Mouse (Mus musculus) MN1 (cell line): ENCODE measurements around the gene Cpeb2.

Experiments used
- DNase-seq: peaks from one replicate; pipeline ENCODE4 v3.0.0-alpha.2; 2016; ENCODE audit warnings: low spot score

Gene Cpeb2

DNA sequence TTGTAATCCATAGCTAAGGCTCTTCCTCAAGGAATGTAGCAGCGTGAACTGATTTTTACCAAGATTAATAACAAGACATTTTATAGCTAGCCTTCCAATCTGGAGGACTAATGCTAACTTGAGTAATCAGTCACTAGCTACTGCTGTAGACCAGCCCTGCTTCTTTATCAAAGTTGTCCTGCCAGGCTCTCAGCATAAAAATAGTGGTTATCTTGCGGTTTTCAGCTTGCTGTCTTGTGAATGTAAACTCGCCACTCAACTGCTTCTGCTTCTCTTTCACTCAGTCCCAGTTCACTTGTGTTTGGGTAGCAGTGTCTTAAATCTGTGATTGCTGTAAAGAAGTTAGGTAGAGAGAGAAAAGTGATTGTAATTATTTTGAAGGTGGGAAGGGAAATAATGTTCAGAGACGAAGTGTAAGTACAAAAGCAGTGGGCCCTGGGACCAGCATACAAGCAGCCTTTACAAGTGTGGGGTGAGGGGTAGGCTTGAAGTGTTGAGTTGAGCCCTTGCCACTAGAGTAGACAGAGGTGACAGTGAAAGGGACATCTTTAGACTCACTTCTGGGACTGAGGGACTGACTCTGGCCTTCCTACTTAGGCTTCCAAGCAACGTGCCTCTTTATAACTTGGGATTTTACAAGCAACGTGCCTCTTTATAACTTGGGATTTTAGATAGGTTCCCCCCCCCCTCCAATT is 6.3 kb downstream of the Cpeb2 start:
- DNase-seq: no peak

DNA sequence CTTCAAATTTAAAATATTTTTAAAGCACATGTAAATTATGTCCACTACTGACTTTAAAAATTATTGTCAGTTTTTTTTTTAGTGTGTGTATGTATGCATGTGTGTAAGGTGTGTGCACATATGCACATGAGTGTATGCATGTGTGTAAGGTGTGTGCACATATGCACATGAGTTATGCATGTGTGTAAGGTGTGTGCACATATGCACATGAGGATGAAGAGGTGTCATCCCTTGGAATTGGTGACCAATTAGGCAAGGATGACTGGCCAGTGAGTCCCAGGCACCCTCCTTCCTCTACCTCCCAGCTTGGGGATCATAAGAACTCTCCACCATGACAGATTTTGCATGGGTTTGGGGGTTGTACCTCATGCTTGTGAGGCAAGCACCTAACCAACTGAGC is 7.8 kb downstream of the Cpeb2 start:
- no peak for DNase-seq

- no peak for DNase-seq
Measured at GRCm38 (mm10) chr5:43246236-43246635, 13.3 kb downstream of the Cpeb2 start.

DNA sequence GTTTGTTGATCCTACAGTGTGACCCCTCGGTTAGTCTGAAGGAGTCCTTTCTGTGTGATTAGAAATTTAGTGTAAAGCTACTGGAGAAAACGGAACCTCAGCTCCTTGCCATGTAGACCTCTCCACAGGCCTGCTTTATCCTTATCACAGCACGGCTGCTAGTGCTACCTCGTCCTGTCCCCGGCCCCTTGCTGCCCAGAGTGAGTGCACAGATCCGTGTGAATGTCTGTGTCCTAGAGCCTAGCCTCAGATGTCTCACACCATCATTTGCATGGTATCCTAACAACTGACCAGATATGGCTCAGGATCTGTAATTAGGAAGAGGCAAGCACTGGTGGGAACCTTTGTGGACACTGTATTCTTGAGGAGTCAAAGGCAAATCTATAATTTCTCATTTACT is 14.0 kb downstream of the Cpeb2 start:
- DNase-seq: no peak

GRCm38 (mm10) chr5:43248001-43248430 is 15.0 kb downstream of the Cpeb2 start:
- DNase-seq: no peak

DNA sequence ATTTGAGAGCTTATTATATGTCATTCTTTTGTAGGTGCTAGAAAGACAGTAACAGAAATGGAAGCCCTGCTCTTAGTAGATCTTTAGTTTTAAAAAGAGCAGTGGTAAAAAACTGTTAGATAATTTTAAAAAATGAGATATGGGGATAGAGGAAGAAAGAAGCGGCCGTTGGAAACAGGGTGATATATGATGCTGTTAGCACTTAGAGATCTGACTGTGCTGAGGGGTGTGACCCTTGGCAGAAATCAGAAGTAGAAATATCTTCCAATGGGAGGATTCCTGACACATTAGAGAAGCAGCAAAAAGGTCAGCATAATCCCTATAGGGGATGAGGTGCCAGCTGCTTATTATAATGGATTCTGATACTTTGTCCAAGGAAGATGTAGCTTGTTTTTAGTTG is 24.5 kb downstream of the Cpeb2 start:
- no peak for DNase-seq

DNA sequence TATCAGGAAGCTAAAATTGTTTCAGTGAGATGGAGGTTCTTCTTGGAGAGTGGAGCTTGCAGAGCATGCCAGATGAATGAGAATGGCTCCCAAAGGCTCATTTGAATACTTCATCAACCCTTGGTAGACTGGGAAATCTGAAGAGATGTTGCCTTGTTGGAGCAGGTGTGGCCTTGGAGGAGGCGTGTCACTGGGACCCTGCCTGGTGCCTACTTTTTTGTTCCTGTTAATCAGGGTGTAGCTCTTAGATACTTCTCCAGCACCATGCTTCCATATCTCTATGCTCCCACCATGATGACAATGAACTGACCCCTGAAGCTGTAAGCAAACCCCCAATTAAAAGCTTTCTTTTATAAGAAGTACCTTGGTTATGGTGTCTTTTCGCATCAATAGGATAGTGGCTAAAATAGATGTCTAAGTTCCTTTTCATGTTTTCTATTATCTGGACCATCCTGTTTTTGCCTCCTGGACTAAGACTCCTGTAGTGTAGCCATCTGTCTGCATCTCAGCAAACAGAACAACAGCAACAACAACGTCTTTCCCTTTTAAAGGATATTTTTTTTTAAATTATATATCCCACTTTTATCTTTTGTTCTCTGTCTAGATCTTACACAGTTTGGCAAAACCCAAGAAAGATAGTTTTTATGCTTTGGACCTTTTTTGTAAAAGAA is 25.6 kb downstream of the Cpeb2 start:
- DNase-seq: no peak

- no peak for DNase-seq
Measured at GRCm38 (mm10) chr5:43261814-43262213, 28.8 kb downstream of the Cpeb2 start.

DNA sequence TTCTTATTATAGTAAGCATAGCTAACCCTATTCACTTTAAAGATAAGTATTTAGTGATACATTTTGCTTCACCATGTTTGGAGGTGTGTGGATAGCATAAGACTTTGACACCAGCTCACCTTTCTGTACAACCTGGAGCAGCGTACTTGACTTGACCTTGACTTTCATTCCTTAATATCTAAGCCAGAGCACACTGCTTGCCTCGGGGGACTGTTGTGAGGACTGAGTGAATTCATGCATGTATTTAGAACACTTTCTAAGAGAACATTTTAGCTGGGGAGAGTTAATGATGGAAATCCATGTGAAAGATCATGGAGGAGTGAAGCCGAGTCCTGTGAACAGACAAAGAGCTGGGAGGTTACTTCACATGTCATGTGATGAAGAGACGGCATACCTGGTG is 31.0 kb downstream of the Cpeb2 start:
- DNase-seq: no peak

GRCm38 (mm10) chr5:43264696-43265095 is 31.7 kb downstream of the Cpeb2 start:
- no peak for DNase-seq

GRCm38 (mm10) chr5:43277982-43278381 is 45.0 kb downstream of the Cpeb2 start:
- DNase-seq: no peak

- DNase-seq: no peak
Measured at GRCm38 (mm10) chr5:43279774-43280173, 46.8 kb downstream of the Cpeb2 start.

GRCm38 (mm10) chr5:43285756-43286155 is 52.8 kb downstream of the Cpeb2 start:
- DNase-seq: no peak

DNA sequence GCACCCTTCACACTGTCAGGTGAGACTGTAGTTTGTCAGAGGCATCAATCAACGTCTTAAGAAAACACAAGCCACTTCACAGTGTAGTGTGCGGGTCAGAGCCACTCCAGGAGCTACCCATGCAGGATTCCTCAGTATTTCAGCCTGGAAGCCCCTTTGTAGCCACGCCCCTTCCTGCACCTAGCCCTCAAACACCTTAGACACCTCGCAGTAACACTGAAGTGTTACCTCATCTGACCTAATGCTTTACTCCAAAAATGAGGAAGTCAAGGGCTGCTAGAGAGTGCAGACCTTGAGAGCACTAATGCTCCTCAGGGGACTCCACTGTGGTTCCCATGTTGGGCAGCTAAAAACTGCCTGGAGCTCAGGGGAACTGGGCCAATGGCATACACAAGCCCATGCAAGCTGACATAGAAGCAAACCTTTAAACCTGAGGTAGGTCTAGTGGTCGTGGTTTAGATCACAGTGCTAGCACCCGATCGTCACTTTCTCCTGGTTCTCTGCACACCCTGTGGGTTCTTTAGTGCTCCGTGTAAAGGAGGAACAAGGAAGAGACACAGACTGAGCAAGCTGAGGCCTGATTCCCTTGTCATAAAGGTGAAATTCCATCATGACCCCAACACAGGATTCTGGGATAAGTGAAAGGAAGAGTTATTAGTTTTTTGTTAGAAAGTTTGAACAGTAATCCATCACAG is 56.9 kb downstream of the Cpeb2 start:
- DNase-seq: no peak

DNA sequence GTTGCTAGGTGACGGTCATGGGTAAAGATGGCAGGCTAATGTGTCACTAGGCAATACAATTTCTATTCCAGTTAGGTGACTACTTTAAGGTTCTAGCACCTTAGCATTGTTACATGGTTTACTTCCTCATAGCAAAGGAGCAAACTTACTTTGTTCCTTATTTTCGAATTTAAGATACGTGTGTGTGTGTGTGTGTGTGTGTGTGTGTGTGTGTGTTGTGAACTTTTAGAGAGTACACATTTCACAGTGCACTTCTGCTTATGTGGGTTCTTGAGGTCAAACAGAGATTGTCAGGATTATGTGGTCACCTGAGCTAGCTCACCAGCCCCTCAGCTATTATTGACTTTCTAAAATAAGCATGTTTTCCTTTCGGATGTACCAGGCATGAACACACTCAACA is 60.2 kb downstream of the Cpeb2 start:
- DNase-seq: no peak

- no peak for DNase-seq
Measured at GRCm38 (mm10) chr5:43297459-43297858, 64.5 kb downstream of the Cpeb2 start.

- no peak for DNase-seq
Measured at GRCm38 (mm10) chr5:43298975-43299374, 66.0 kb downstream of the Cpeb2 start.

- no peak for DNase-seq
Measured at GRCm38 (mm10) chr5:43300076-43300475, 67.1 kb downstream of the Cpeb2 start.

GRCm38 (mm10) chr5:43300979-43301378 is 68.0 kb downstream of the Cpeb2 start:
- DNase-seq: no peak

GRCm38 (mm10) chr5:43303504-43303903 is 70.5 kb downstream of the Cpeb2 start:
- DNase-seq: no peak

DNA sequence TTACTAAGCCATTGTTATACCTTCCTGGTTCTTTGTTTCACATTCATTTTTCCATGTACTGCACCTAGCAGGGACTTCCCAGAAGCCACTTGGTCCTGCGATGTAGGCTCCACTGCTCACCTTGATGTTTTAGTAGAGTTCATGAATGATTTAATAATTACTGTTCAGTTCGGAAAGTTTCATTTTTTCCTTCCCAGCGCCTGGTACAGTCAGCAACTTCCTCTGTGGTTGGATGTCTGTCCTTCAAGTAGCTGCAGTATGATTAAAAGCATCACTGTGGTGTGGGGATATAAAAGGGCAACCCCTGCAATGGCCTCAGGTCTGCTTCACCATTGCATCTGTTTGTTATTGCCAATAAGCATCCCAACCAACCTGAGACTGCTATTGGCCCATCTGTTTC is 72.5 kb downstream of the Cpeb2 start:
- no peak for DNase-seq

- no peak for DNase-seq
Measured at GRCm38 (mm10) chr5:43309961-43310360, 77.0 kb downstream of the Cpeb2 start.

DNA sequence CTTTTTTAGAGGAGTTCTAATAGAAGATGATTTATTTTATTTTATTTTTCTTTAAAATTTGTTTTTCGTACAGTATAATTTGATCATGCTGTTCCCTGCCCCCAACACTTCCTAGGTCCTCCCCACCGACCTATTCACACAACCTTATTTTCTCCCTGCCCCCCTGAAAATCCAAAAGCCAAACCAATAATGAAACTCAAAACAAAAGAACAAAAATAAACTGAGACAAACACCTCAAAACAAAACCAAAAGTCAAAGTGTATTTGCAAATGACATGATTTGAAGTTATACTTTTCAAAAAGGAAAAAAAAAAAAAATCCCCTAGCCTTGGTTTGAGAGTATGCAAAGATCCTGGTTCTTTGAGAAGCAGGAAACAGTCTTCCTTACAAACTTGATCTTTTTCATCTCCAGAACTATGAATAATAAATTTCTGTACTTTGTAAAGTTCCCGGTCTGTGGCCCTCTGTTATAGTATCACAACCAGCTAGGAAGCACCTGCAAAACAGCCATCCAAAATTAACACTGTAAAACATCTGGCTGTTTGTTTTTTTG is 91.4 kb downstream of the Cpeb2 start:
- DNase-seq: no peak
